Comparison of ENCODE assay signal across 14 mouse cellular contexts in the genomic region with DNA sequence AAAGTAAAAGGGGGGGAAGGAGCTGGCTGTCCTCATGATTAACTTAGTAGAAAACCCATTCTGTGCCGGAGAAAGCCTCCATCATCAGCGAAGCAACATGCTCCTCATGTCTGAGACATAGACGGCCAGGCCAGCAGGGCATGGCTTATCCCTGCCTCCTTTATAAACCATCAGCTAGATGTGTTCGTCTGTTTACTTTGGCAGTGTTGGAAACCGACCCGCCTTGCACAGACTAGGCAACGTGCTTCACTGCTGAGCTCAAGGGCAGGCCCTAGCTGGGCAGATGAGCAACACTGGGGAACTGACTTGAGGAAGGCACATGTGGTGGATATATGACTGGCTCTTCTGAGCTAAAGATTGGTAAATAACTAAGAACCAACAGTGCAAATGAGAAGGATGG.
A peak's percentile ranks its signal among the peaks of the same experiment; 100 is the strongest.
DNase-seq lines count a peak whose midpoint lies in the region; ATAC-seq and TF ChIP-seq lines count a peak whose summit lies in the region.
"Had no signal": no experiment of that assay in that cellular context is flagged by ENCODE, and none has a peak within 500 bp of the region (broad histone marks: within the 10 kb centered on the region; RNA-seq: fewer than 3 reads in every experiment).

No protein-coding gene starts in this region.

- H3K4me3 ChIP-seq in intestine, embryonic 15.5 days (replicated peaks), result no peak overlapping the region
- H3K4me3 ChIP-seq in intestine, postnatal 0 days (ENCODE audit: low read depth, low read length), result no peak overlapping the region
- H3K4me3 ChIP-seq in lung, embryonic 16.5 days (ENCODE audit: low read length), result no peak overlapping the region
- H3K4me3 ChIP-seq: forebrain, embryonic 15.5 days; heart, embryonic 15.5 days; hindbrain, embryonic 13.5 days; kidney, embryonic 15.5 days; limb, embryonic 13.5 days had no signal

- no peaks in the 10 kb centered on the region for H3K27me3 ChIP-seq in intestine, embryonic 15.5 days (replicated peaks)
- no peaks in the 10 kb centered on the region for H3K27me3 ChIP-seq in intestine, postnatal 0 days (replicated peaks; ENCODE audit: control insufficient read depth, insufficient read depth, low read length)
- no peaks in the 10 kb centered on the region for H3K27me3 ChIP-seq in lung, embryonic 16.5 days (ENCODE audit: control insufficient read depth, insufficient read depth, low read depth, low read length)
- H3K27me3 ChIP-seq: forebrain, embryonic 15.5 days; heart, embryonic 15.5 days; hindbrain, embryonic 13.5 days; kidney, embryonic 15.5 days; limb, embryonic 13.5 days had no signal

- no peak overlapping the region for H3K9ac ChIP-seq in intestine, embryonic 15.5 days
- no peak overlapping the region for H3K9ac ChIP-seq in intestine, postnatal 0 days (ENCODE audit: low read depth, low read length)
- H3K9ac ChIP-seq in lung, embryonic 16.5 days (ENCODE audit: low read length), result no peak overlapping the region
- H3K9ac ChIP-seq: forebrain, embryonic 15.5 days; heart, embryonic 15.5 days; hindbrain, embryonic 13.5 days; kidney, embryonic 15.5 days; limb, embryonic 13.5 days had no signal

- H3K36me3 ChIP-seq in intestine, embryonic 15.5 days, result no peaks in the 10 kb centered on the region
- no peaks in the 10 kb centered on the region for H3K36me3 ChIP-seq in intestine, postnatal 0 days (ENCODE audit: control insufficient read depth, insufficient read depth)
- H3K36me3 ChIP-seq in lung, embryonic 16.5 days (ENCODE audit: control insufficient read depth, insufficient read depth, low read length), result no peaks in the 10 kb centered on the region
- H3K36me3 ChIP-seq: forebrain, embryonic 15.5 days; heart, embryonic 15.5 days; hindbrain, embryonic 13.5 days; kidney, embryonic 15.5 days had no signal

- WGBS in intestine, embryonic 15.5 days, result 32% methylated on average over 7 of the region's 7 CpGs
- WGBS in intestine, postnatal 0 days, result 33% methylated on average over 7 of the region's 7 CpGs
- 22% methylated on average over 7 of the region's 7 CpGs for WGBS in lung, embryonic 16.5 days

- H3K27ac ChIP-seq in intestine, embryonic 15.5 days, result no peak overlapping the region
- H3K27ac ChIP-seq in intestine, postnatal 0 days (ENCODE audit: low read depth, low read length), result no peak overlapping the region
- H3K27ac ChIP-seq in lung, embryonic 16.5 days (ENCODE audit: low read length), result no peak overlapping the region
- H3K27ac ChIP-seq: forebrain, embryonic 15.5 days; heart, embryonic 15.5 days; hindbrain, embryonic 13.5 days; kidney, embryonic 15.5 days; limb, embryonic 13.5 days had no signal

- peak; percentile 65 for ATAC-seq in intestine, embryonic 15.5 days
- no peak for ATAC-seq in intestine, postnatal 0 days
- ATAC-seq in lung, embryonic 16.5 days (ENCODE audit: low read depth), result peak; percentile 59; the same call in 1 of the 2 replicates
- ATAC-seq: forebrain, embryonic 15.5 days had no signal

- no peak for TF ChIP-seq CTCF in intestine, postnatal 0 days (IDR thresholded peaks at IDR 0.05; ENCODE audit: low read depth)

- no peaks in the 10 kb centered on the region for H3K9me3 ChIP-seq in intestine, embryonic 15.5 days
- no peaks in the 10 kb centered on the region for H3K9me3 ChIP-seq in intestine, postnatal 0 days (ENCODE audit: control insufficient read depth)
- no peaks in the 10 kb centered on the region for H3K9me3 ChIP-seq in lung, embryonic 16.5 days (ENCODE audit: control insufficient read depth, low read length)
- H3K9me3 ChIP-seq: forebrain, embryonic 15.5 days; heart, embryonic 15.5 days; hindbrain, embryonic 13.5 days; kidney, embryonic 15.5 days; limb, embryonic 13.5 days had no signal

- DNase-seq in urinary bladder, postnatal 14 days (ENCODE audit: low spot score), result peak; percentile 18
- no peak for DNase-seq in urinary bladder, postnatal 10 days (ENCODE audit: low spot score)
- DNase-seq in yolk sac, embryonic 10.5 days (ENCODE audit: low spot score), result peak; percentile 32
- no peak for DNase-seq in MN1 (ENCODE audit: low spot score)
- DNase-seq in gastrocnemius, postnatal 14 days, result no peak
- DNase-seq: layer of hippocampus, postnatal 36 days had no signal

- no peak overlapping the region for H3K4me2 ChIP-seq in intestine, embryonic 15.5 days (replicated peaks)
- H3K4me2 ChIP-seq in intestine, postnatal 0 days (replicated peaks; ENCODE audit: low read depth), result no peak overlapping the region
- H3K4me2 ChIP-seq in lung, embryonic 16.5 days (ENCODE audit: low read depth, low read length), result no peak overlapping the region
- H3K4me2 ChIP-seq: forebrain, embryonic 15.5 days; heart, embryonic 15.5 days; hindbrain, embryonic 13.5 days; kidney, embryonic 15.5 days; limb, embryonic 13.5 days had no signal

- intact Hi-C loops in gastrocnemius, postnatal 14 days (cut with DNase I; ENCODE audit: low total_unique reads), result no loop called here

- peaks cover 20% of the 10 kb centered on the region for H3K4me1 ChIP-seq in intestine, embryonic 15.5 days (replicated peaks)
- H3K4me1 ChIP-seq in intestine, postnatal 0 days (replicated peaks; ENCODE audit: control insufficient read depth, insufficient read depth, low read length), result peaks cover 8% of the 10 kb centered on the region; the same call in 1 of the 2 replicates
- H3K4me1 ChIP-seq in lung, embryonic 16.5 days (replicated peaks; ENCODE audit: control insufficient read depth, insufficient read depth, low read length), result peaks cover 22% of the 10 kb centered on the region

Comparison
In these comparisons a context has a peak if more than half of its experiments do, and no peak if none do; other contexts are left out.
1. DNase-seq: peak in urinary bladder, postnatal 14 days (single experiment) and yolk sac, embryonic 10.5 days (single experiment); none in urinary bladder, postnatal 10 days (single experiment), MN1 (single experiment) and gastrocnemius, postnatal 14 days (single experiment).